Mouse (Mus musculus) large intestine, adult 2 months (tissue): ENCODE results near the gene Sap25. TPM values are rescaled to one million over a fixed set of nuclear protein-coding genes. Genes with fewer than 3 reads are reported as not detected.
A peak's percentile ranks its signal among the peaks of the same experiment; 100 is the strongest.
"Not testable (repeated sequence)": the region's sequence is repeated elsewhere in the genome, so short reads cannot be mapped to it uniquely, and the experiment has no call there.

Experiments used
- DNase-seq: peaks from one replicate; pipeline ENCODE4 v3.0.0-alpha.2; 2012; ENCODE audit warnings: low read depth, low spot score
- WGBS: fragments of 180-500 bp; shearing (Covaris S2); methylation state at CpG from one replicate; pipeline ENCODE4 v1.1.7; 2018; 5-methylcytosine and 5-hydroxymethylcytosine counted together
- polyA plus RNA-seq: library from polyadenylated mRNA; depleted of rRNA; stranded (reverse); fragments of >200 nt; gene quantifications from 2 replicates; pipeline ENCODE4 v1.2.3, GENCODE M21; 2012; rRNA removed

Sap25 gene
- polyA plus RNA-seq: 67.0 and 85.5 TPM in 2 replicates

DNA sequence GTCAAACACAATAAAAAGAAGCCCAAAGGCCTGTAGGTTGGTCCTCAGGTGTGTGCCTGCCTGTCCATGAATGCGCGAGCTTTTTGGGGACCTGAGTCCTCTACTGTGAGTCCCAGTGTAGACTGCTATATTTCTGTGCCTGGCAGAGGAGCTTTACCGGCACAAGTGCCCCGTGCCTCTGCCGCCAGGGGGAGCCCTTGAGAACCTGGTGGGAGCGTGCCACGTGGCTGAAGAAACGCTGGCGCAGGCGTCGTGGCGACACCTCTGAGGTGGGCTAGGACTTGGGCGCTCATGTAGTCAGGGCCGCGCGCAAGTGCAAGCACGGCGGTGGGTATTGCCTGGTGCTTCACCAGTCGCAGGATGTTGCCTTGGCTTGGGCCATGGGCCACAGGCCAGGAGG lies at the start of gene Sap25:
TSS of gene Sap25 (plus strand) at position 281 of the 400 bp plus-strand sequence.
- 82% methylated on average over 19 of the region's 19 CpGs for WGBS
- DNase-seq: no peak

GRCm38 (mm10) chr5:137595921-137596320 lies 45.2 kb upstream of the Sap25 start:
- no peak for DNase-seq
- whole genome bisulfite sequencing: 72% methylated on average over 7 of the region's 7 CpGs

GRCm38 (mm10) chr5:137596601-137597261 lies 44.4 kb upstream of the Sap25 start:
- no peak for DNase-seq
- 47% methylated on average over 30 of the region's 30 CpGs for WGBS

DNA sequence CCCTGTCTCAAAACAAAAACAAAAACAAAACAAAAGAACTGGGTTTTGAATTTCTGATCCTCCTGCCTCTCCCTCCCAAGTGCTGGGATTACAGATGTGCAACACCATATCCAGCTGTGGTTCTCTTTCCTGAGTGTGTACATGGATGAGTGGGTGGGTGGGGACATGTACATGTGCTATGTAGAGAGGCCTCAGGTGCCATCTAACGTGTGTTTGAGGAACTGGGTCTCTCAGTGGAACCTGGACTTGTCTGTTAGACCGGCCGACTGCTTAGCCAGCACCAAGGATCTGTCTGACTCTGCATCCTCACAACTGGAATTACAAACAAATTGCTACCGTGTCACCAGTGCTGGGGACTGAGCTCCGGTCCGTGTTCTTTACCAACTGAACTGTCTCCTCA lies 43.5 kb upstream of the Sap25 start:
- DNase-seq: no peak
- 88% methylated on average over 6 of the region's 6 CpGs for WGBS

GRCm38 (mm10) chr5:137598100-137598826 lies 42.9 kb upstream of the Sap25 start:
- WGBS: 78% methylated on average over 2 of the region's 2 CpGs
- DNase-seq: no peak

DNA sequence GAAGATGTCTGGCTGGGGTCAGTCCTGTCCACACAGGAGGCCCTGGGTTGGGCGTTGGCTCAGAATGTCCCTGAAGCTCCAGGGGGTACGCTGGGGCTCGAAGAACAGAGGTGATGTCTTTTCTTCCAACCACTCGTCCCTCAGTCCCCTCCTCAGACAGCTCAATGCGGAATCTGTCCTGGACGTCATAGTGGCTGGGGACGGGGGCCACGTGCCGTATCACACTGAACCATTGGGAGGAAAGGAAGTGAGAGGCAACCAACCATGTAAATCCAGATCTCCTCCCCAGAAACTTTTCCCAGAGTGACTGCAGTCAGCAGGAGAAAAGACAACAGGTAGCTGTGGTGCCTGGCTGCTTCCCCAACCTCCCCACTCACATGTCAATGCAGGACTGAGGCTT lies 41.5 kb upstream of the Sap25 start:
- WGBS: 58% methylated on average over 9 of the region's 9 CpGs

DNA sequence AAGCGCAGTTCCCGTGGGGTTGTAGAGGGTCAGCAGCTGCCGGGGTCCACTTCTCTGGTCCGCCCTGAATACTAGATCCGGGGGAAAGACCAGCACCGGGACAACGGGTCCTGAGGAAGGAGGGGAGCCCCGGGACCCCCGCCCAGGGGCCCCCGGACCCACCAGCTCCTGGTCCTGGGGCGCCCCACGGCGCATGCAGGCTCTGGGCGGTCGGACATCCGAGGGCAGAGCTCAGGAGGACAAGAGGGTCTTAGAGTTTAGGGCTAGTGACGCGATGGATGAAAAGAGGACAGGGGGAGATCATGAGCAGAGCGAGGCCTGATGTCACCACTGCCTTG lies 40.9 kb upstream of the Sap25 start:
- WGBS: 3% methylated on average over 19 of the region's 19 CpGs
- DNase-seq: no peak

More for the DNA sequence above, 41.5 kb upstream of the Sap25 start:
- DNase-seq: no peak

DNA sequence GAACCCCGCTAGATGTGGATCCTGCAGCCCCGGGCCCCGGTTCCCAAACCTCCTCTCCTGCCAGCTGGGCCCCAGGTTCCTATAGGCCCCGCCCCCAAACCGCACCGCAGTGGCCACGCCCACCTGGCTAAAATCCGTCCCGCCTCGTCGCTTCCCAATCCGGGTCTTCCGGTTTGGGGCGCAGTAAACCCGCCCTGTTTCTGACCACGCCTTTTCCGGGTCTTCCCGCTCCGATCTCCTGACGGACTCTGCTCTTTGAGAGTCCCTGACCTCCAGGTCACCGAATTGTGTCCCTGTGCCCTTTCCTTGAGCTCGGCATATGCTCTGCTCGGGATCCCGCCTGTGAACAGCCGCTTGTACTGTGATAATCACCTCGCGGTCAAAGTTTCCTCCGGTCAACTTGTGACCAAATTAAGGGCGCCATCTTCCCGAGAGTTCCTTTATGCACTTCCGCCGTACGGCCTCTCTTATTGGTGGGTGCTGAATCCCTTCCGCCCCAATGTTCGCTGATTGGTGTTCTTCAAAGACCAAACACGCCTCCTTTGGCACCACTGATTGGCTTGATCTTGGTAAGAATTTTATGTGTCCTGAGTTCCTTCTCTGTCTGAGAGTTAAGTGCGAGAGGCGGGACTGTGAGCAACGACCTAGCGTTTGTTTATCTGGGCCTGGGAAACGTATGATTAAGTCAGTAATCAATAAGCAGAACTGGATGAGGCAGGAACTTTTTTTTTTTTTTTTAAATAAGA lies 40.3 kb upstream of the Sap25 start, which contains the start of gene Mospd3:
TSS of gene Mospd3 (minus strand) at position 440 of the 746 bp plus-strand sequence.
- under 1% methylated on average over 41 of the region's 41 CpGs for WGBS
- peak; percentile 99 for DNase-seq

- DNase-seq: no peak
- WGBS: under 1% methylated on average over 22 of the region's 22 CpGs
Observed at GRCm38 (mm10) chr5:137601365-137601729, 39.8 kb upstream of the Sap25 start.

DNA sequence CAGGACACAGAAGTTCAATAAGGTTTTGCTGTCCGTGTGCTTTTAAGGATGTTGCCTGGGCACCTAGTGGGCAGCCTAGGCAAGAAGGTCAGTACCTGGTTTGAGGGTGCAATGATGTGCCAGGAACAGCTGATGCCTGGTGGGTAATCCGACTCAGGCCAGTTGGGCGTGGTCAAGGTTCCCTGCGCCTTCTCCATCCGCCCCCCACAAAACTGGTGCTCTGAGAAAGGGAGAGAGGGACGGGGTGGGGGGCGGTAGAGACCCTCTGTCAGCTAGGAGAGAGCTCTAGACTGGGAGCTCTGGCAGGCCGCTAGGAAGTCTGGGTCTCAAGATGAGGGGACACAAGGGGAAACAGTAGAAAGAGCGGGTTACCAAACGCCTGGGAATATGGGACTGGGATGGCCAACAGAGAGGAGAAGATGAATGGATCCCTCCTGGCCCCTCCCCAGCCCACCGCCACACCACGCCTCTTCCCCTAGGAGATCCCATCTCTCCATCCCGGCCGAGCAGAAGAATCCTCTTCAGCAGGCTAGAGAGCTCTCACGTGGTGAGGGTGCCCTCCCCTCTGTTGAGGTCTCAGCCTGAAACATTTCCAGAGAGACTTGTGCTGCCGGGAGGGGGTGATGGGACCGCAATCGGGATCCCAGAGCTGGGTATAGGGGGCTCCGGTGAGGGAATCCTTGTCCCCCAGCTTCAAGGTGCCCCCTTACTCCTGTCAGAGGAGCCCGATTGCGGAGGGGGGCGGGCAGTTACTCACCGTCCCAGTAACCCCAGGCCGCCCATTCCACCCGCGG lies 33.1 kb upstream of the Sap25 start:
- 66% methylated on average over 26 of the region's 26 CpGs for WGBS
- DNase-seq: no peak

DNA sequence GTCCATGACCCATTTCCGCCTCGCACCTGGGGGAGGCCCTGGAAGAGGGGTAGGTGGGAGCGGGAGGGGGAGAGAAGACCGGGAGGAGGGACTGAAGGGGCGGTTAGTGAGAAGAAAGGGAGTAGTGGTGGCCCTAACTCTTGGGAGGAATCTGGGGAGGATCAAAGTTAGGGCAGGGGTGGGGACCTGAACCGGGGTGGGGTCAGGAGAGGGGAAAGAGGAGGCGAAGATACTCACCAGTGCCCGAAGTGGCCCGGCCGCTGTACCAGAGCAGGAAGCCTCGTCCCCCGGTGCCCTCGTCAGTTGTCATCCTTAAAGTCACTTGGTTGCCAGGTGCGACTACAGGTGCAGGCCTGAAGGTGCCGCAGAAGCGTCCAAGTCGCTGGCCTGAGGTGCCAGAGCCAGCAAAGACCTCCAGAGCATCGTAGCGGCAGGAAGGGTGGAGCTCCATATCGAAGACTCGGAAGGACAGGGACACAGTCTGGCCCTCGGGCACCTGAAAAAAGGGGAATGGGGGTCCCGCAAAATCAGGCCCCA lies 32.4 kb upstream of the Sap25 start:
- 57% methylated on average over 23 of the region's 23 CpGs for WGBS
- DNase-seq: no peak

- no peak for DNase-seq
- 62% methylated on average over 3 of the region's 3 CpGs for WGBS
Observed at GRCm38 (mm10) chr5:137609292-137609691, 31.8 kb upstream of the Sap25 start.

GRCm38 (mm10) chr5:137610056-137610455 lies 31.1 kb upstream of the Sap25 start:
- DNase-seq: no peak
- WGBS: 72% methylated on average over 4 of the region's 4 CpGs

DNA sequence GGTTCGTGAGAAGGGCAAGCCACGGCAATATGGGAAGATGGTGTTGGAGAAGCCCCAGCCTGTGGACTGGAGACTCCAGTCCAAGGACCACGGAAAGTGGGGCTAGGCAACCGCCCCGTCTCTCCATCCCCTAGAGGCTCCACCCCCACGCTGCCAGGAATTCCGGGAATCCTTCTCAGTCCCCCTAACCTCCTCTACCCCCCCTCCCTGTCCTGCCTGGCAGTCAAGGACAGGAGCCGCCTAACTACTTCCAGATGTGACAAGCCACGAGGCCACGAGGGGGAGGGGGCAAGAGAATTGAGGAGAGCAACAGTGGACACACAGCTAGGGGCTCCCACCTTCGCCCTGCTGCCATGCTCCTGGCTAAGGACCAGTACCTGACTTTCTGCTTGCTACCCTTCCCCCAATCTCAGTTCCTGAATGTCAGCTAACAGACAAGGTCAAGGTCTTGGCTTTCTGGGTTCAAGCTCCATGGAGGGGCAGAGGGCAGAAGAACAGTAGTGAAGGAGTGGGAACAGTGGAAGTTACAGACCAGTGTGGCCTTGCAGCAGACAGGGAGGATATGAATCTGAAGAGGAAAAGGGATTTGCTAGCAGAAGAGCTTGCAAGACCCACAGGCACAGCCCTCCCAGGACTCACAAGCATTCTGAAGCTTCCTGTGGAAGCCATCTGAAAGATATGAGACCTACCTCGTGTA lies 30.4 kb upstream of the Sap25 start:
- WGBS: 41% methylated on average over 12 of the region's 12 CpGs
- no peak for DNase-seq

DNA sequence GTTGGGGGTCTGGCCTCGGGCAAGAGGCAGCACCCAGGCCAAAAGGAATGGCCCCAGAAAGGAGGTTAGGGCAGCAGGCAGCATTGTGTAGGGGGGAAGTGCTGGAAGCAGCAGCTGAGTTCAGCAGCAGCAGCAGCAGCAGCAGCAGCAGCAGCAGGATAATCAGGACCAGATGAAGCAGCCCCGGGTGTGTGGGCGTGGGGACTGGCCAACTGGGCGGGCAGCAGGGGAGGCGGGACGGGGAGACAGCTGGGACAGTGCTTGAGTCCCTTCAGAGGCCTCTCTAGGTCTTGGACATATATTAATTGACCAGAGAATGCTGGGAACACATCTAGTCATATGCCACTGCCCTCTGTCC lies 29.9 kb upstream of the Sap25 start:
- 25% methylated on average over 6 of the region's 6 CpGs for WGBS
- DNase-seq: no peak

DNA sequence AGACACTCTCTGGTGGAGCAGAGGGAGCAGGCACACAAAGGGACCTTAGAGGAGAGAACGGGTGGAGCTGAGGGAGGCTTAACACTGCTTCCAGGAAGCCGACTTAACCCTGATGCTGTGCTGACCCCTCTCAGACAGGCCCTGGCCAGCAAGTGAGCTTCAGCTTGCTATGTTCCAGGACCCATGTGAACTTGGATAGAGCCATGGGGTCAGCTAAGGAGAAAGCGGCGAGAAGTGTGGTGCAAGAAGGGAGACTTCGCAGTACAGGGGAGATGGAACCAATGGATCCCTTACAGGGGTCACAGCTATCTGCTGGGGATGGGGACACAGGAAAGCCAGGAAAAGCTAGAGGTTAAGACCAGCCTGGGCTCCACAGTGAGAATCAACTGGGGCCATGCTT lies 28.1 kb upstream of the Sap25 start:
- no peak for DNase-seq
- WGBS: 77% methylated on average over 5 of the region's 5 CpGs

DNA sequence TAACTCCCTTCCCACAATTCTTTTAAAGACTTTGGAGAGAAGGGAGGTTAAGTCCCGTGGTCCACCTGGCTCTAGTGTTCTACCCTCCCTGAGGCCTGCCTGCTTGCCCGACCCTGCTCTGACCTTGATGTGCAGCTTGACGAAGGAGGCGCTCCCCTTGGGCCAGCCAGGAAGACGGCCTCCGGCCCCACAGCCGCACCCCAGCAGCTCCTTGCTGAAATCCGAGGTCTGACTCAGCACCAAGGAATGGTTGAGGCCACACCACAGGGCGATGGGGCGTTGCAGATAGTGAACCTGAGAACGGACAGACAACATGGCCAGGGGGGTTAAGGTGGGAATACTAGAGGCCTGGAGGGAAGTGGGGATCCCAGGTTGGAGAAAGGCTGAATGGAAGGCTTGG lies 27.6 kb upstream of the Sap25 start, which contains the start of gene Pcolce:
TSS of gene Pcolce (minus strand) at position 235 of the 400 bp plus-strand sequence.
- WGBS: 23% methylated on average over 11 of the region's 11 CpGs
- DNase-seq: no peak

- not testable (repeated sequence) for DNase-seq
- WGBS: 87% methylated on average over 2 of the region's 2 CpGs
Observed at GRCm38 (mm10) chr5:137614921-137615320, 26.2 kb upstream of the Sap25 start.

GRCm38 (mm10) chr5:137615347-137615746 lies 25.8 kb upstream of the Sap25 start:
- no peak for DNase-seq
- WGBS: 56% methylated on average over 7 of the region's 7 CpGs
